18 mouse cellular contexts compared by ENCODE assay signal in the genomic region with DNA sequence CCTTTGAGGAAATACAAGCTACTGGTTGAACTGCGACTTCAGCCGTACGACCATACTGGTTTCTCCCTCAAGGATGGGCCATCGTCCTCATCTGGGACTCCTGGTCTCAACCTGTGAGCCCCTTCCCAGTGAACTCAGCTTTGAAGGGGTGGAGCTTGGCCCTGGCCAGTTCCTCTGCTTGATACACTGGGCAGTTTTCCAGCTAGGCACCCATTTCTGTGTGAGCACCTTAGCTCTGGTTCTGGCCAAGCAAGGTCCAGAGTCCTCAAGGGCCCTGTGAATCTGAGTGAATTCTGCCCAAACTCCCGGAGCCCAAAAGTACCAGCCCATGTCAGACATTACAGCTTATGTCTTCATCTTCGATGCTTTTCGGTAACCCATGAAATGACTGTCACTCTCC. TPM values are rescaled to one million over a fixed set of nuclear protein-coding genes. Genes with fewer than 3 reads are reported as not detected.
"Had no signal": no experiment of that assay in that cellular context is flagged by ENCODE, and none has a peak within 500 bp of the region (broad histone marks: within the 10 kb centered on the region; RNA-seq: fewer than 3 reads in every experiment).

No protein-coding gene starts in this region.

- H3K9me3 ChIP-seq: liver, embryonic 13.5 days had no signal

- DNase-seq: layer of hippocampus, postnatal 36 days; liver, embryonic 13.5 days; lung, adult 2 months; lung, postnatal 14 days; lung, postnatal 4 days; midbrain, embryonic 14.5 days; thymus, adult 2 months; thymus, postnatal 14 days; thymus, postnatal 4 days had no signal

- H3K27ac ChIP-seq: left cerebral cortex, adult 2 months; liver, embryonic 13.5 days; stomach, postnatal 0 days had no signal

- H3K4me3 ChIP-seq: left cerebral cortex, adult 2 months; liver, embryonic 13.5 days had no signal

- ATAC-seq: intestine, postnatal 0 days had no signal

- H3K9ac ChIP-seq: liver, embryonic 13.5 days had no signal

- H3K4me1 ChIP-seq: liver, embryonic 13.5 days had no signal

- H3K4me2 ChIP-seq: liver, embryonic 13.5 days; midbrain, embryonic 11.5 days had no signal

- H3K36me3 ChIP-seq: liver, embryonic 13.5 days had no signal

RNA-seq across cellular contexts. Expression of a gene that starts 20.4 kb away (rescaled TPM):
- polyA plus RNA-seq: limb, embryonic 11.5 days; liver, adult 2 months; midbrain, embryonic 11.5 days; midbrain, embryonic 14.5 days; neural tube, embryonic 11.5 days; small intestine, adult 2 months; thymus, adult 2 months had no signal

RNA-seq across cellular contexts. Expression of a gene that starts 55.4 kb away (rescaled TPM):
- polyA plus RNA-seq: liver, embryonic 13.5 days; liver, embryonic 16.5 days had no signal
